Mouse (Mus musculus) urinary bladder, adult 2 months (tissue): ENCODE measurements around the gene Neu1. TPM values are rescaled to one million over a fixed set of nuclear protein-coding genes. Genes with fewer than 3 reads are reported as not detected.
"Not testable (repeated sequence)": the region's sequence is repeated elsewhere in the genome, so short reads cannot be mapped to it uniquely, and the experiment has no call there.

Source experiments
- DNase-seq: peaks from one replicate; pipeline ENCODE4 v3.0.0; 2022; ENCODE audit warnings: low spot score
- polyA plus RNA-seq: library from polyadenylated mRNA; depleted of rRNA; stranded (reverse); fragments of >200 nt; gene quantifications from 2 replicates; pipeline ENCODE4 v1.2.3, GENCODE M21; 2012; rRNA removed

Neu1 gene
- polyA plus RNA-seq, 1 experiment, result 32.0 TPM

GRCm38 (mm10) chr17:34965627-34966026 lies 34.6 kb downstream of the Neu1 start:
- DNase-seq, result no peak

- DNase-seq, result not testable (repeated sequence)
Measured at GRCm38 (mm10) chr17:34969822-34970221, 38.8 kb downstream of the Neu1 start, which contains the start of gene Gm20481. Gene Gm20481 (plus strand): TSS chr17:34969912.

GRCm38 (mm10) chr17:34970850-34971249 lies 39.8 kb downstream of the Neu1 start:
- DNase-seq, result not testable (repeated sequence)

- DNase-seq, result not testable (repeated sequence)
Measured at GRCm38 (mm10) chr17:34971694-34972068, 40.6 kb downstream of the Neu1 start.

- DNase-seq, result peak; percentile 76
Measured at GRCm38 (mm10) chr17:34972069-34972749, 41.2 kb downstream of the Neu1 start, which contains the start of the genes Hspa1a and Hspa1l. Gene Hspa1a (minus strand): TSS chr17:34972156. Gene Hspa1l (plus strand): TSS chr17:34972703.

GRCm38 (mm10) chr17:34975581-34976492 lies 44.8 kb downstream of the Neu1 start:
- no peak for DNase-seq

- no peak for DNase-seq
Measured at GRCm38 (mm10) chr17:34977000-34977399, 45.9 kb downstream of the Neu1 start.

GRCm38 (mm10) chr17:34978239-34978638 lies 47.2 kb downstream of the Neu1 start:
- no peak for DNase-seq

- DNase-seq, result no peak
Measured at GRCm38 (mm10) chr17:34979631-34980030, 48.6 kb downstream of the Neu1 start.

GRCm38 (mm10) chr17:34980655-34981054 lies 49.6 kb downstream of the Neu1 start:
- no peak for DNase-seq

- DNase-seq, result peak; percentile 88
Measured at GRCm38 (mm10) chr17:34981690-34982180, 50.7 kb downstream of the Neu1 start, which contains the start of gene Lsm2. Gene Lsm2 (plus strand): TSS chr17:34981862.

GRCm38 (mm10) chr17:34982328-34982727 lies 51.3 kb downstream of the Neu1 start:
- no peak for DNase-seq

- no peak for DNase-seq
Measured at GRCm38 (mm10) chr17:34984218-34984617, 53.2 kb downstream of the Neu1 start.

Other genes starting within 250 kb of the Neu1 start
- 55.7 and 73.2 TPM in 2 replicates for gene C4b, start 187.4 kb upstream of the Neu1 start, polyA plus RNA-seq
- gene Cyp21a1, start 126.7 kb upstream of the Neu1 start, polyA plus RNA-seq, result not detected in 2 replicates
- gene Stk19, start 94.3 kb upstream of the Neu1 start, polyA plus RNA-seq, result 37.0 and 47.5 TPM in 2 replicates
- 32.3 and 45.6 TPM in 2 replicates for gene Dxo, start 94.2 kb upstream of the Neu1 start, polyA plus RNA-seq
- gene Skiv2l, start 81.0 kb upstream of the Neu1 start, polyA plus RNA-seq, result 50.3 and 58.0 TPM in 2 replicates
- gene Nelfe, start 80.9 kb upstream of the Neu1 start, polyA plus RNA-seq, result 50.4 and 50.6 TPM in 2 replicates
- gene Cfb, start 68.7 kb upstream of the Neu1 start, polyA plus RNA-seq, result 35.7 and 41.6 TPM in 2 replicates
- 6.6 and 8.5 TPM in 2 replicates for gene Zbtb12, start 51.8 kb upstream of the Neu1 start, polyA plus RNA-seq
- gene Gm20547, start 49.2 kb upstream of the Neu1 start, polyA plus RNA-seq, result 0.04 TPM in 1 of 2 replicates, not detected in the other
- 43.0 and 45.6 TPM in 2 replicates for gene C2, start 33.0 kb upstream of the Neu1 start, polyA plus RNA-seq
- 124 and 129 TPM in 2 replicates for gene Ehmt2, start 32.8 kb upstream of the Neu1 start, polyA plus RNA-seq
- 4.5 and 5.1 TPM in 2 replicates for gene Slc44a4, start 16.8 kb upstream of the Neu1 start, polyA plus RNA-seq
- gene Hspa1b, start 28.0 kb downstream of the Neu1 start, polyA plus RNA-seq, result 100 and 116 TPM in 2 replicates
- not detected in 2 replicates for gene Gm20481, start 38.7 kb downstream of the Neu1 start, polyA plus RNA-seq
- 52.7 and 54.4 TPM in 2 replicates for gene Hspa1a, start 40.9 kb downstream of the Neu1 start, polyA plus RNA-seq
- 0.47 and 0.54 TPM in 2 replicates for gene Hspa1l, start 41.5 kb downstream of the Neu1 start, polyA plus RNA-seq
- gene Lsm2, start 50.6 kb downstream of the Neu1 start, polyA plus RNA-seq, result 47.8 and 58.4 TPM in 2 replicates
- 49.8 and 53.0 TPM in 2 replicates for gene Vars, start 69.7 kb downstream of the Neu1 start, polyA plus RNA-seq
- gene Vwa7, start 85.3 kb downstream of the Neu1 start, polyA plus RNA-seq, result 5.2 and 6.1 TPM in 2 replicates
- gene Sapcd1, start 96.8 kb downstream of the Neu1 start, polyA plus RNA-seq, result 0.77 and 0.81 TPM in 2 replicates
- gene Msh5, start 115.5 kb downstream of the Neu1 start, polyA plus RNA-seq, result 1.2 and 1.4 TPM in 2 replicates
- 149 and 191 TPM in 2 replicates for gene Clic1, start 118.7 kb downstream of the Neu1 start, polyA plus RNA-seq
- gene Ddah2, start 127.8 kb downstream of the Neu1 start, polyA plus RNA-seq, result 60.5 and 68.6 TPM in 2 replicates
- 0.26 and 0.37 TPM in 2 replicates for gene Ly6g6c, start 134.1 kb downstream of the Neu1 start, polyA plus RNA-seq
- 0.44 and 0.48 TPM in 2 replicates for gene Mpig6b, start 134.9 kb downstream of the Neu1 start, polyA plus RNA-seq
- 9.5 and 12.9 TPM in 2 replicates for gene Ly6g6e, start 145.6 kb downstream of the Neu1 start, polyA plus RNA-seq
- 5.4 and 5.8 TPM in 2 replicates for gene Ly6g6d, start 146.8 kb downstream of the Neu1 start, polyA plus RNA-seq
- gene Ly6g6f, start 154.4 kb downstream of the Neu1 start, polyA plus RNA-seq, result 0.15 TPM in 1 of 2 replicates, not detected in the other
- 104 and 114 TPM in 2 replicates for gene Abhd16a, start 158.0 kb downstream of the Neu1 start, polyA plus RNA-seq
- not detected in 2 replicates for gene Ly6g5c, start 177.0 kb downstream of the Neu1 start, polyA plus RNA-seq
- gene Ly6g5b, start 184.2 kb downstream of the Neu1 start, polyA plus RNA-seq, result 1.0 and 1.2 TPM in 2 replicates
- 16.2 and 19.3 TPM in 2 replicates for gene Gpank1, start 190.2 kb downstream of the Neu1 start, polyA plus RNA-seq
- gene Csnk2b, start 190.8 kb downstream of the Neu1 start, polyA plus RNA-seq, result 116 and 122 TPM in 2 replicates
- 10.2 and 12.6 TPM in 2 replicates for gene D17H6S53E, start 195.1 kb downstream of the Neu1 start, polyA plus RNA-seq
- 0.22 and 0.29 TPM in 2 replicates for gene Apom, start 200.8 kb downstream of the Neu1 start, polyA plus RNA-seq
- gene Bag6, start 203.9 kb downstream of the Neu1 start, polyA plus RNA-seq, result 130 and 136 TPM in 2 replicates
- 170 and 213 TPM in 2 replicates for gene Prrc2a, start 233.6 kb downstream of the Neu1 start, polyA plus RNA-seq
- 11.2 and 13.3 TPM in 2 replicates for gene Aif1, start 244.8 kb downstream of the Neu1 start, polyA plus RNA-seq